Mouse (Mus musculus) liver, embryonic 14.5 days (tissue): ENCODE data around the gene Pola1. TPM values are rescaled to one million over a fixed set of nuclear protein-coding genes. Genes with fewer than 3 reads are reported as not detected.

Experiments
- ATAC-seq: fragments of 200-750 bp; cut with Nextera tagmentation; 2 replicates; pipeline ENCODE4 v1.8.0; 2017; ENCODE audit warnings: moderate number of reproducible peaks, mild to moderate bottlenecking, moderate library complexity; ENCODE audit not compliant: insufficient read depth
- DNase-seq, 3 experiments: peaks; one replicate each; pipeline ENCODE4 v3.0.0-alpha.2; 2012 to 2013; ENCODE audit warnings: low read depth in 3 of 3, low spot score in 3 of 3
- H3K27ac ChIP-seq: fragments of 300-500 bp; sonication (generic); 2 replicates; pipeline ENCODE4 v1.5.1; 2014; ENCODE audit warnings: moderate library complexity, mild to moderate bottlenecking, control low read depth, inconsistent platforms
- H3K27me3 ChIP-seq: fragments of 300-500 bp; sonication (generic); 2 replicates; pipeline ENCODE4 v1.6.1; 2014; ENCODE audit warnings: mild to moderate bottlenecking, low read length, moderate library complexity; ENCODE audit not compliant: control insufficient read depth, insufficient read depth
- H3K36me3 ChIP-seq: fragments of 300-500 bp; sonication (generic); replicated peaks from 2 replicates; pipeline ENCODE4 v1.6.1; 2014; ENCODE audit warnings: low read depth; ENCODE audit not compliant: control insufficient read depth, insufficient read depth
- H3K4me1 ChIP-seq, 2 experiments: fragments of 200-500 bp in 1 of 2; fragments of 300-500 bp in 1 of 2; sonication (generic) in 1 of 2; replicated peaks; 2 replicates each; pipeline ENCODE4 v1.6.1; 2012 to 2014; ENCODE audit warnings: antibody characterized with exemption in 1 of 2, inconsistent platforms in 1 of 2, low read length in 1 of 2; ENCODE audit not compliant: control insufficient read depth in 2 of 2, insufficient read depth in 2 of 2
- H3K4me2 ChIP-seq: fragments of 300-500 bp; sonication (generic); 2 replicates; pipeline ENCODE4 v1.6.1; 2014; ENCODE audit warnings: low read depth, mild to moderate bottlenecking, control low read depth, moderate library complexity
- H3K4me3 ChIP-seq, 2 experiments: fragments of 200-500 bp in 1 of 2; fragments of 300-500 bp in 1 of 2; sonication (generic) in 1 of 2; 2 replicates each; pipeline ENCODE4 v1.5.1; 2012 to 2014; ENCODE audit warnings: low read depth in 2 of 2, low read length in 2 of 2, mild to moderate bottlenecking in 2 of 2, control low read depth in 1 of 2, inconsistent platforms in 1 of 2, moderate library complexity in 1 of 2; ENCODE audit not compliant: insufficient read depth in 1 of 2
- H3K9ac ChIP-seq: fragments of 300-500 bp; sonication (generic); replicated peaks from 2 replicates; pipeline ENCODE4 v1.6.1; 2014; ENCODE audit warnings: mild to moderate bottlenecking, control low read depth, moderate library complexity
- H3K9me3 ChIP-seq: fragments of 300-500 bp; sonication (generic); 2 replicates; pipeline ENCODE4 v1.6.1; 2016; ENCODE audit warnings: low read length, mixed read lengths; ENCODE audit not compliant: control insufficient read depth
- CTCF ChIP-seq: IDR thresholded peaks from 2 replicates; pipeline ENCODE4 v1.5.1; 2016; ENCODE audit warnings: antibody characterized with exemption, low read depth, control low read depth
- EP300 ChIP-seq: IDR thresholded peaks from 2 replicates; pipeline ENCODE4 v1.6.1; 2016; ENCODE audit warnings: antibody characterized with exemption, low read depth
- WGBS: fragments of 180-500 bp; shearing (Covaris S2); extraction: QIAGEN DNeasy Blood & Tissue Kit; methylation state at CpG from one replicate; pipeline ENCODE4 v1.1.7; 2014; ENCODE audit not compliant: insufficient replicate concordance; 5-methylcytosine and 5-hydroxymethylcytosine counted together
- polyA plus RNA-seq, 2 experiments: library from polyadenylated mRNA; depleted of rRNA in 1 of 2; stranded (reverse) in 1 of 2; unstranded in 1 of 2; fragments of >200 nt; fragmentation: Nextera tagmentation in 1 of 2; extraction: Ambion mirVana in 1 of 2; gene quantifications; 2 replicates each; pipeline versions ENCODE4 v1.2.1 to v1.2.3; 2012 to 2014

Pola1 gene
- polyA plus RNA-seq, 2 experiments = 6.7 to 14.3 TPM

- Histone ChIP-seq H3K9me3 (no peaks in the 10 kb centered on the region), H3K9ac (no peak within 1 kb of the TSS), H3K4me3 (no peak within 1 kb of the TSS), H3K4me1 (no peaks in the 10 kb centered on the region), H3K36me3 (no peaks in the 10 kb centered on the region), H3K4me2 (no peak within 1 kb of the TSS), H3K27ac (no peak within 1 kb of the TSS), H3K27me3 (peaks cover 92% of the 10 kb centered on the region)
- DNase-seq (peak; percentile 7 to 20 (median 17)), ATAC-seq (peak; percentile 47; the same call in 1 of the 2 replicates)
- TF ChIP-seq CTCF (no peak), EP300 (no peak)
- 16% methylated on average over 31 of the region's 31 CpGs for WGBS
Measured at GRCm38 (mm10) chrX:93286291-93286893, 345.6 kb downstream of the Pola1 start, which contains the start of gene Arx. TSS of gene Arx (plus strand) at chrX:93286445.

- Histone ChIP-seq H3K27me3 (peaks cover 85% of the 10 kb centered on the region), H3K4me1 (no peaks in the 10 kb centered on the region), H3K36me3 (no peaks in the 10 kb centered on the region), H3K4me2 (no peak overlapping the region), H3K27ac (no peak overlapping the region), H3K9me3 (no peaks in the 10 kb centered on the region), H3K9ac (no peak overlapping the region), H3K4me3 (no peak overlapping the region)
- WGBS = 11% methylated on average over 10 of the region's 10 CpGs
- no peak for DNase-seq
- no peak for ATAC-seq
- TF ChIP-seq CTCF (no peak), EP300 (no peak)
Measured at GRCm38 (mm10) chrX:93285091-93285490, 346.9 kb downstream of the Pola1 start.

- DNase-seq = no peak
- Histone ChIP-seq H3K36me3 (no peaks in the 10 kb centered on the region), H3K4me2 (peak overlapping the region; percentile 8; the same call in 1 of the 2 replicates), H3K9ac (no peak overlapping the region), H3K27ac (no peak overlapping the region), H3K27me3 (peaks cover 51% of the 10 kb centered on the region), H3K4me1 (no peaks in the 10 kb centered on the region), H3K4me3 (no peak overlapping the region), H3K9me3 (no peaks in the 10 kb centered on the region)
- 14% methylated on average over 5 of the region's 5 CpGs for WGBS
- TF ChIP-seq EP300 (no peak), CTCF (no peak)
- no peak for ATAC-seq
Measured at GRCm38 (mm10) chrX:93281756-93282155, 350.2 kb downstream of the Pola1 start.

- Histone ChIP-seq H3K9ac (no peak overlapping the region), H3K4me2 (peak overlapping the region; percentile 8; the same call in 1 of the 2 replicates), H3K36me3 (no peaks in the 10 kb centered on the region), H3K27ac (no peak overlapping the region), H3K9me3 (no peaks in the 10 kb centered on the region), H3K27me3 (peaks cover 46% of the 10 kb centered on the region), H3K4me3 (no peak overlapping the region), H3K4me1 (no peaks in the 10 kb centered on the region)
- peak; percentile 77 for TF ChIP-seq CTCF
- TF ChIP-seq EP300 = no peak
- DNase-seq = peak in 2 of 3 experiments; percentile 3 to 9
- ATAC-seq = no peak
- 12% methylated on average over 22 of the region's 23 CpGs for WGBS
Measured at GRCm38 (mm10) chrX:93281028-93281723, 350.8 kb downstream of the Pola1 start.

GRCm38 (mm10) chrX:93279940-93280339 lies 352.0 kb downstream of the Pola1 start:
- WGBS = 41% methylated on average over 9 of the region's 11 CpGs
- Histone ChIP-seq H3K27me3 (peaks cover 33% of the 10 kb centered on the region), H3K27ac (no peak overlapping the region), H3K9ac (no peak overlapping the region), H3K4me1 (no peaks in the 10 kb centered on the region), H3K4me2 (no peak overlapping the region; the same call in 1 of the 2 replicates), H3K36me3 (no peaks in the 10 kb centered on the region), H3K9me3 (no peaks in the 10 kb centered on the region), H3K4me3 (no peak overlapping the region)
- ATAC-seq (no peak), DNase-seq (no peak)
- no peak for TF ChIP-seq EP300
- no peak for TF ChIP-seq CTCF
